Mouse (Mus musculus) ES-Bruce4 (cell line): ENCODE measurements around the gene Nars2.

Experiments
- CTCF ChIP-seq: IDR thresholded peaks from one replicate; pipeline ENCODE4 v1.8.1; 2011; ENCODE audit warnings: low read depth, low read length
- EP300 ChIP-seq: IDR thresholded peaks from 2 replicates; pipeline ENCODE4 v1.6.1; 2011; ENCODE audit warnings: low read depth, low read length; ENCODE audit not compliant: insufficient read depth
- POLR2A ChIP-seq: IDR thresholded peaks from one replicate; pipeline ENCODE4 v1.8.1; 2011; ENCODE audit warnings: low read length; ENCODE audit not compliant: insufficient read depth

DNA sequence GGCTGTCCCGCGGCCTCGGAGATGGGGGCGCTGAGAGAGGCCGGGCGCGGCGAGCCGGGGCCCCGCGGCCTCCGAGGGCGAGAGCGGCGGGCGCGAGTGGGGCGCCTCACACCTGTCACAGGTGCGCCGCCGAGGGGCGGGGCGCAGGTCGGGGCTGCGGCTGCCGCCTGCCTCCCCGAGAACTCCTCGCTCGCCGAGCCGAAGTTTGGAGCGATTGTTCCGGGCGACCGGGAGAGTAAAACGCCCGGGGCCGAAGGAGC lies 130.6 kb downstream of the Nars2 start:
- TF ChIP-seq POLR2A (no peak), CTCF (no peak), EP300 (no peak)
